Mouse (Mus musculus) neural tube, embryonic 15.5 days (tissue): ENCODE measurements at regions not wholly inside any gene's neighbourhood (a gene's known extent, or its start where the extent isn't known, plus 50 kb on each side); places are given as distances from the start of the nearest gene placed in this dataset.

Experiments used
- ATAC-seq: fragments of 200-750 bp; cut with Nextera tagmentation; 2 replicates; pipeline ENCODE4 v1.8.0; 2017; ENCODE audit warnings: mild to moderate bottlenecking, moderate TSS enrichment, moderate library complexity; ENCODE audit not compliant: low FRiP score
- H3K27ac ChIP-seq: fragments of 300-500 bp; sonication (generic); replicated peaks from 2 replicates; pipeline ENCODE4 v1.5.1; 2015; ENCODE audit warnings: mild to moderate bottlenecking, inconsistent platforms
- H3K27me3 ChIP-seq: fragments of 300-500 bp; sonication (generic); replicated peaks from 2 replicates; pipeline ENCODE4 v1.6.1; 2015; ENCODE audit warnings: inconsistent platforms
- H3K36me3 ChIP-seq: fragments of 300-500 bp; sonication (generic); 2 replicates; pipeline ENCODE4 v1.6.1; 2015; ENCODE audit warnings: inconsistent platforms
- H3K4me1 ChIP-seq: fragments of 300-500 bp; sonication (generic); 2 replicates; pipeline ENCODE4 v1.6.1; 2015; ENCODE audit warnings: inconsistent platforms
- H3K4me2 ChIP-seq: fragments of 300-500 bp; sonication (generic); 2 replicates; pipeline ENCODE4 v1.6.1; 2015; ENCODE audit warnings: inconsistent platforms, mild to moderate bottlenecking, moderate library complexity
- H3K4me3 ChIP-seq: fragments of 300-500 bp; sonication (generic); replicated peaks from 2 replicates; pipeline ENCODE4 v1.5.1; 2015; ENCODE audit warnings: mild to moderate bottlenecking, inconsistent platforms
- H3K9ac ChIP-seq: fragments of 300-500 bp; sonication (generic); replicated peaks from 2 replicates; pipeline ENCODE4 v1.6.1; 2015; ENCODE audit warnings: mild to moderate bottlenecking, inconsistent platforms
- H3K9me3 ChIP-seq: fragments of 300-500 bp; sonication (generic); replicated peaks from 2 replicates; pipeline ENCODE4 v1.6.1; 2016; ENCODE audit warnings: inconsistent platforms
- WGBS: fragments of 180-500 bp; shearing (Covaris S2); methylation state at CpG from one replicate; pipeline ENCODE4 v1.1.7; 2015; ENCODE audit warnings: mixed read lengths; 5-methylcytosine and 5-hydroxymethylcytosine counted together

DNA sequence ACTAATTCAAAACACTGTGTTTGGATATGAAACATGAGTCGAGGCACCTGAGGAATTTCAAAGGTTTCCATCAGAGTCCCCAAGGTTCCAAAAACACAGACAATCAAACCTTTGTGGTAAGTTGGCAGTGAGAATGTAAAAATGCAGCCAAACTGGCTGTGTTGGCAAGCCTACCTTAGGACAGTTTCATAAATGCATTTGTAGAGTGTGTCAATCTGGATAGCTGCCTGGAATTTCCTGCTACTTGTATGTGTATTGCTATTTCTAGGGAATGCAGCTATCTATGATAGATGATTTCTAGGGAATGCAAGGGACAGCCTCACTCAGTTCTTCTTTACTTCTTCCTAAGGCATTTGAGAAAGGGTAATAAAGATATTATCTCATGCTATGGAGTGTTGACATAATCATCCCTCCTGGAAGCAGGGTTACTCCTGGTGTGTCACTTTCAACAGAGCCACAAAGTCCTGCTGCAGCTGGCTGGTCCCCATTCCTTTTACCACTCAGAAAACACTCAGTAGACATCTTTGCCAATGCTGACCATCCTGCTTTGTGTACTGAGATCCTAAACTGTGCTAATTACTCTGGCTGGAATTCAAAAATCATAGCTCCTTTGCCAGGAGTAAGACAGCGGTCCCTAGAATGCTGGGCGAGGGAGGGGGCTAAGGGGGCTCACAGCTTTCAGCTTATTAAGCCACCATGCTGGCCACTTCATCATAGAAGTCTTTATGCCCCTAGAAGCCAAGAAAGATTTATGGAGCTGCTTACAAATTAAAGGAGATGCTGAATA lies 261.4 kb upstream of the Negr1 start:
- Histone ChIP-seq H3K27me3 (no peaks in the 10 kb centered on the region), H3K9me3 (no peaks in the 10 kb centered on the region), H3K4me1 (peaks cover 18% of the 10 kb centered on the region), H3K4me3 (no peak overlapping the region), H3K9ac (no peak overlapping the region), H3K27ac (peak overlapping the region; percentile 29; the same call in 1 of the 2 replicates), H3K4me2 (no peak overlapping the region), H3K36me3 (no peaks in the 10 kb centered on the region)
- peak; percentile 63; the same call in 1 of the 2 replicates for ATAC-seq
- 35% methylated on average over 3 of the region's 3 CpGs for WGBS

DNA sequence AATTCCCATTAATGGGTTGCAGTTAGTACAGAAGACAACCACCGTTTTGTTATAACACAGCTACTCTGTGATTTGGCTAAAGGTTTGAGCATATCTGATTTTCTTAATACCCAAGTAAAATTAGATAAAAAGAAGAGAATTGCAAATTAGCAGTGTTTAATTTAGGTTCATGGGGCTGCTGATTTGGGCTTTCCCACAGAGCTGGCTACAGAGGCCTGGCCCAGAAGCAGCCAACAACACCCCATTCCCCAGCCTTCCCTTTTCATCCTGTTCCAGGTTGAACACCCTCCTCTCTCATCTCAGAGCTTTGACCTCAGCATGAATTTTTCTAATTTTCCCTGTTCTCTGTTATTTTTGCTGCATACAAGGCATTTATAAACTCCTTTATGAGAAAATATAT lies 260.3 kb upstream of the Negr1 start:
- ATAC-seq: no peak
- H3K27ac ChIP-seq: no peak overlapping the region

DNA sequence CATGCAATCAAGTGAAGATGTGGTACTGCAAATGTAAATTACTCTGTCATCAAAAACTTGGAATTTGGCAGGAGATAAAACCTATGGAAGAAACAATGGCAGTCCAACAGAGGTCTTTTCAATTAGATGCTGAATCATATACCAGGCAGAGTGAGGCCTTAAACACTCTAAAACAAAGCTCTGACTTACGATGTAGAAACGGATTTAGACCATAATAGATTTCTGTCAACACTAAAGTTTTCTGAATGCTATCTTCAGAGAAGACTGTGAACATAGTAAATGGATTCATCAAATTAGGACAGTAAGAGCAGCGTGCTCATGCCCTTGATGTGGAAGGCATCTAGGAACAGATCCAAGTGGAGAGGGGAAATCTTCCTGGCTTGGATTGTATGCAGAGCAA lies 259.8 kb upstream of the Negr1 start:
- H3K9me3 ChIP-seq: no peaks in the 10 kb centered on the region
- H3K4me2 ChIP-seq: no peak overlapping the region
- no peak overlapping the region for H3K4me3 ChIP-seq
- WGBS: 70% methylated on average over 3 of the region's 3 CpGs
- no peak overlapping the region for H3K27ac ChIP-seq
- H3K9ac ChIP-seq: no peak overlapping the region
- ATAC-seq: no peak
- H3K4me1 ChIP-seq: peaks cover 21% of the 10 kb centered on the region
- H3K36me3 ChIP-seq: no peaks in the 10 kb centered on the region
- H3K27me3 ChIP-seq: no peaks in the 10 kb centered on the region

More for the DNA sequence above, 260.3 kb upstream of the Negr1 start:
- no peak overlapping the region for H3K9ac ChIP-seq
- no peaks in the 10 kb centered on the region for H3K36me3 ChIP-seq
- H3K4me2 ChIP-seq: no peak overlapping the region
- no peaks in the 10 kb centered on the region for H3K9me3 ChIP-seq
- H3K4me1 ChIP-seq: peaks cover 21% of the 10 kb centered on the region
- 40% methylated on average over 1 of the region's 1 CpGs for WGBS
- H3K4me3 ChIP-seq: no peak overlapping the region
- no peaks in the 10 kb centered on the region for H3K27me3 ChIP-seq

DNA sequence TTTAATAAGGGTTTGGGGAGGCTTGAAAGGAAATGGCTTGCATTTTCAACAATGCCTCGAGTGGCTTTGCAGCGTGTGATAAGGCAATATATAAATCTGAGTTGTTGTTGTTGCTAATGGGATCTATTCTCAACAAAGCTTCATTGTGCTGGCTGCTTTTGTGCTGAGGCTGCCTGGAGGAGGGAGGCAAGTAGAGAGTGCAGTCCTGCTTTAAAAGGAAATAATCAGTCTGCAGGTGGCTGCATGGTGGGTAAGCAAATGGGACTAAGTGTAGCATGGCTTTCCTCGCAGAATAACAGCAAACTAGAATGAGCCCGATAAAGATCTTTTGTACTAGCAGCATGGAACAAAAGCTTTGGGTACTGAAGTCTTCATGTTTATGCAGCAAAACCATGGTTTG lies 257.4 kb upstream of the Negr1 start:
- Histone ChIP-seq H3K9ac (no peak overlapping the region), H3K4me3 (no peak overlapping the region), H3K27ac (no peak overlapping the region), H3K4me1 (peaks cover 21% of the 10 kb centered on the region), H3K27me3 (no peaks in the 10 kb centered on the region), H3K4me2 (no peak overlapping the region), H3K36me3 (no peaks in the 10 kb centered on the region), H3K9me3 (no peaks in the 10 kb centered on the region)
- ATAC-seq: no peak
- 10% methylated on average over 4 of the region's 4 CpGs for WGBS

DNA sequence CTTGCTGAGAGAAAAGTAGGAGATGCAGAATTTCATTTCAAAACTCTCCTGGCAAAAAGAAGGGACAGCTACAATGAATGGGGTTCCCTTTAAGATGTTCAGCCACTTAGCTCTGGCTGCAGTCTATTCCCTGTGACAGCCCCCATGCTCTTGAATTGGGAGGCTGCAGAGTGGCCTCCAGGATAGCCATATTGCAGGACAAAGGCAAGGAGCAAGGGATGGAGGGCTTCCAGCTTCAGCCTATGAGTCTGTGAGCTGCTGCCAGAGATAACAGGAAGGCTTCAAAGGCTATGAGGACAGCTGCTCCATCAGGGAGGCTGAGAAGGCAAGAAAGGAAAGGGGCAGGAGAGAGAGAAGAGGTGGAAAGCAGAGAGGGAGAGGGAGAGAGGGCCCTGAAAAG lies 256.5 kb upstream of the Negr1 start:
- H3K27me3 ChIP-seq: no peaks in the 10 kb centered on the region
- H3K9ac ChIP-seq: no peak overlapping the region
- no peak for ATAC-seq
- peaks cover 18% of the 10 kb centered on the region for H3K4me1 ChIP-seq
- H3K4me3 ChIP-seq: no peak overlapping the region
- H3K4me2 ChIP-seq: no peak overlapping the region
- no peaks in the 10 kb centered on the region for H3K9me3 ChIP-seq
- no peaks in the 10 kb centered on the region for H3K36me3 ChIP-seq
- no peak overlapping the region for H3K27ac ChIP-seq

DNA sequence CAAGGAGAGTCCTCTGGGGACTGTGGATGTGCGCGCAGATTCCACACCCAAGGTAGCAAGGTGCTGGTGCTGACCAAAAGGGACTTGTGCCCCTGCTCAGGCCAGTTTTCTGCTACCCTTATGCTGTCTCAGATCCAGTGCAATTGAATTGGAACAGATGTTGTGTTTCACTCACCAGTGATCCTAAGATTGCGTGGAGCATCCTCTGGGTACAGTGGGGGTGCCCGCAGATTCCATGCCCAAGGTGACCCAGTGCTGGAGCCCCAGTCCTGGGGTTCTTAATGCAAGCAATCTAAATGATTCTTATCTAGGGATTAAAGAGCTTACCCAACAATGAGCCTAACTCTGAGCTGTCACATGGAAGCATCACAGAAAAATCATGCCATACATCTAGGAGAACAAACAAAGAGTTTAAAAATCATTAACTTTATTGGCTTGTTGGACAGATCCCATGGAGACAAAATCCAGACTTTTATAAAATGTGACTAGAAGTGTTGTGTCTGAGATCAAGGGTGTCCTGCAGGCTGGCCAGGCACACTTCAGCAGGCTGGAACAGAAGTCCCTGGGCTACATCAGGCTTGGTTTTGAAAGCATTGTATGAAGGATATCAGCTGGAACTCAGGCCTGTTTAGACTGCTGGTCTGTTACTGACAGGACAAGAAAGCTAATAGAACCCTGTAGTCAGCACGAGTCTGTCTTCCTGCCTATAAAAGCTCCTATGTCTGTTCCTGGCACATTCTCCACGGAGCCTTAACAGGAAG lies 226.4 kb upstream of the Negr1 start:
- Histone ChIP-seq H3K27ac (no peak overlapping the region), H3K9me3 (no peaks in the 10 kb centered on the region), H3K9ac (no peak overlapping the region), H3K4me2 (no peak overlapping the region), H3K27me3 (no peaks in the 10 kb centered on the region), H3K4me3 (no peak overlapping the region), H3K4me1 (no peaks in the 10 kb centered on the region), H3K36me3 (no peaks in the 10 kb centered on the region)
- ATAC-seq: no peak
- 73% methylated on average over 6 of the region's 6 CpGs for WGBS

DNA sequence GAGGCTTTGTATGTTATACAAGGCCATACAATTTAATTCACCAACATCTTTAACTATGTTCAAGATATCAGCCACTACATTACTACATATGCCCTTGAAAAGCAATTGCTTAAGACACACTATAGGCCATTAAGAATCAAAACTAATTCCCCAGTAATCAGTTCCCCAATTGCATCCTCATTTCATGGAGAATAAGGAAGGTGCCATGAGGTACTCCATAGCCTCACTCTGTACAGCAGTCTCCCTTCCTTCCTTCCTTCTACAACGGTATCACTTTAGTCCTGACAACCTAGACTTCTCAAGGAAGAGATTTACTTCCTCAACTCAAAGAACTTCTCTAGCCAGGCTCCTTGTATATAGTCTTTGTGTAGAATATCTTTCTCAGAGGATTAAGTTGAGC lies 220.1 kb upstream of the Negr1 start:
- ATAC-seq: no peak
- H3K4me2 ChIP-seq: no peak overlapping the region
- H3K9ac ChIP-seq: no peak overlapping the region
- no peaks in the 10 kb centered on the region for H3K9me3 ChIP-seq
- no peaks in the 10 kb centered on the region for H3K36me3 ChIP-seq
- no peaks in the 10 kb centered on the region for H3K4me1 ChIP-seq
- H3K27me3 ChIP-seq: no peaks in the 10 kb centered on the region
- WGBS: 97% methylated on average over 1 of the region's 1 CpGs
- H3K4me3 ChIP-seq: no peak overlapping the region
- H3K27ac ChIP-seq: no peak overlapping the region

DNA sequence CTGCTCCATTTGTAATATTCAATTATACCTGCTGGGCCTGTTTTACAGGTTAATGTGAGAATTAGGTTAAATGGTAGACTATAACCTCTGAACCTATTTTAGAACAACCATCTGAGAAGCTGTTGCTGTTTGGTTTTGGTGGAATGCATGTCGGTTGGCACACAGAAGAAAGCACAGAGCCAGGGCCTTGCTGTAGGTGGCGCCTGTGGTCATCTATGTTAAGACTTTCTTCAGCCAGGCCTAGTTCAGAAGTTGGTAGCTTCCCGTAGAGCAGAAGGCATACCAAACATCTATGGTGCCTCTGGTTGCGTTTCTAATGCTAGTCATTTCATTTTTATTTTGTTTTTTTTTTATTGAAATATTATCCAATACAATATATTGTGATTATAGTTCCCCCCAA lies 209.9 kb upstream of the Negr1 start:
- no peaks in the 10 kb centered on the region for H3K36me3 ChIP-seq
- H3K4me1 ChIP-seq: no peaks in the 10 kb centered on the region
- no peaks in the 10 kb centered on the region for H3K9me3 ChIP-seq
- H3K4me3 ChIP-seq: no peak overlapping the region
- no peak overlapping the region for H3K4me2 ChIP-seq
- H3K9ac ChIP-seq: no peak overlapping the region
- no peak overlapping the region for H3K27ac ChIP-seq
- ATAC-seq: no peak
- WGBS: 64% methylated on average over 4 of the region's 4 CpGs
- no peaks in the 10 kb centered on the region for H3K27me3 ChIP-seq

DNA sequence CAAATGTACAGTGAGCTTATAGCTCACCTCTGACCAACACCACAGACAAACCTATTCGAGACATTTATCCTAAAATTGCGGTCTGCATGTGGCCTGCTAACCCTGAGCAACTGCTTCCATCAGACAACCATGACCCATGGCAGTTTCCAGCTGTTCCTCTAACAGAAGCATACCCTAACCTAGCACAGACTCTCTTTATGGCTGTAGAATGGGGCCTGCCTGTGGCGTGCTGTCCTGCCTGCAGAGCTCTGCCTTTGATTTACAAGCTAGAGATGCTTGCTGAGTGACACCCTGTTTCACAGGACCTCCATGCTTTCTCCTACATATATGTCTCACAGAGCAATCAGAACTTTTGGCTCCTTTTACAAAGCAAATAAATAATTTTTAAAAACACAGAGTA lies 208.2 kb upstream of the Negr1 start:
- 16% methylated on average over 3 of the region's 3 CpGs for WGBS
- H3K4me2 ChIP-seq: no peak overlapping the region
- no peaks in the 10 kb centered on the region for H3K9me3 ChIP-seq
- no peak overlapping the region for H3K9ac ChIP-seq
- no peaks in the 10 kb centered on the region for H3K4me1 ChIP-seq
- ATAC-seq: no peak
- H3K27me3 ChIP-seq: no peaks in the 10 kb centered on the region
- no peaks in the 10 kb centered on the region for H3K36me3 ChIP-seq
- no peak overlapping the region for H3K4me3 ChIP-seq
- H3K27ac ChIP-seq: no peak overlapping the region

DNA sequence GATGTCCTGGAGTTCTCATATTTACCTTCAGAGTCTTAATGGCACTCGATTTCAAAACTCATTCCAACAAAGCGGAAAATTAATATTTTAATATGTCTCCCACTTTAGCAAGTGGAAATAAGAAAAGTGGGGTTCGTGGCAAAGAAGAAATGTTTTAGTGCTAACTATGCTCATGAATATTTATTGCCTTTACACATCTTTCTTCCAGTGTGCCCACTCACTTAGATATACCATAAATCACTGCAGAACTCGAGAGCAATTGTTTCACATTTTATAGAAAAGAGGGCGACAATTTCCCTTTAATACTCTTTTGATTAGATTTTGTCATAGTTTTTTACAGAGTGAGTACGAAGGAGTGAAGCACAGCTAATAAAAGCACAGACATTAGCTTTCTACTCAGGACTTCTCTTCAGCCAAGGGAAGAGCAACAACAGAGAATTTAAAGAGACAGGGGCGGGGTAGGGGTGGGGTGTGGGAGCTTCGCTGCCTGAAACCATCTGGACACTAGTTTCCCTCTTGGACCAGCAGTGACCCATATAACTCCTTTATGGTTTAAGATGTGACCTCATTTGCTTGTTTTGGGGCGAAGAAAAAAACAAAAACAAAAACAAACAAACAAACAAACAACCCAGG lies 207.6 kb upstream of the Negr1 start:
- H3K27ac ChIP-seq: no peak overlapping the region
- H3K36me3 ChIP-seq: no peaks in the 10 kb centered on the region
- H3K4me1 ChIP-seq: no peaks in the 10 kb centered on the region
- 26% methylated on average over 9 of the region's 9 CpGs for WGBS
- H3K4me2 ChIP-seq: no peak overlapping the region
- H3K4me3 ChIP-seq: no peak overlapping the region
- ATAC-seq: no peak
- no peaks in the 10 kb centered on the region for H3K9me3 ChIP-seq
- H3K9ac ChIP-seq: no peak overlapping the region
- H3K27me3 ChIP-seq: no peaks in the 10 kb centered on the region

DNA sequence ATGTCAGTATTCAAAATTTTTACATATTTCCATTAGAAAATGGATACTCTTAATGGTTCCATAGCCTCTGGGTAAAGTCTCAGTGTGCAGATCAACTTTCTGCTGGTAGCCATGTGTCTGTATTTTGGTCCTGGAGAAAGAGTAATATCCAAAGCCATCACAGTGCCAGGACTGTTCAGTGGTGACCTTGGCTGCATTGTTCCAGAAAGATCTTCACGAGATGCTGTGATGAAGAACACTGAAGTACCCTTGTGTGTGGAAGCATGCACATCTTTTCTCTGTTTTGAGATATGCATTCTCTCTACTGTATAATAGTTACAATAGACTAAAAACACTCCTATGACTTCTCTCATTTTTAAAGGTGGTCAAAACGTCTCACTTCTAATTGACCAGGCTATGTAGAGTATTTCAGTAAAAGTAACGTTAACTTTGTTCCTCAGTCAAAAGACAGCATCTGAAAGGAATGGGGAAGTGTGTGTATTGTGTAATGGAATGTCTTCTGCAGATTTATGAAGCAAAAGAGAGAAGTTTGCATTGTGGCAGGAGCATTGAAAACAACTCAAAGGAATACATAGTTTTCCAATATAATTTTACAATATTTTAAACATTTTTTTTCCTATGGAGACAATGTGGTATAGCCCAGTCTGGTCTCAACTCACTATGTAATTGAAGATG lies 192.8 kb upstream of the Negr1 start:
- H3K9ac ChIP-seq: no peak overlapping the region
- no peak for ATAC-seq
- H3K27me3 ChIP-seq: no peaks in the 10 kb centered on the region
- WGBS: 77% methylated on average over 3 of the region's 3 CpGs
- no peak overlapping the region for H3K4me3 ChIP-seq
- no peak overlapping the region for H3K4me2 ChIP-seq
- no peaks in the 10 kb centered on the region for H3K9me3 ChIP-seq
- 0 out of 2 replicates have a peak, but pooled peaks cover 4% of the 10 kb centered on the region for H3K4me1 ChIP-seq
- no peaks in the 10 kb centered on the region for H3K36me3 ChIP-seq
- H3K27ac ChIP-seq: no peak overlapping the region
